Mouse (Mus musculus) yolk sac, embryonic 10.5 days (tissue): ENCODE data around the gene Pla2g2c.
A peak's percentile ranks its signal among the peaks of the same experiment; 100 is the strongest.

ENCODE experiments used
- DNase-seq: peaks from one replicate; pipeline ENCODE4 v3.0.0-alpha.2; 2017; ENCODE audit warnings: low spot score

Pla2g2c gene

DNA sequence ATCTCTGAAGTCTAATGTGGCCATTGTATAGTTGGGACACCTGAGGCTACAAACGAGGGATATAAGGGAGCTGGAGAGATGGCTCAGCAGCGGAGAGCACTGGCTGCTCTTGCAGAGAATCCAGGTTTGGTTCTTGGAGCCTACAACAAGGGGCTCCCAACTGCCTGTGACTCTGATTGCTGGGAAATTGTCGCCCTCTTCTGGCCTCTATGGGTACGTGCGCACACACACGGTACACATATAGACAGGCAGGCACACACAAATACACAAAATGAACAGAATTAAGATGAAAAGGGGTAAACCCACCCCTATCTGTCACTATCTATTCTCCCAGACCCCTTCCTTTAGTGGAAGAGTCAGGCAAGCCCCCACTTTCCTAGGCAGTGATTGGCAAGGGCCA lies 28.0 kb downstream of the Pla2g2c start:
- DNase-seq = no peak

DNA sequence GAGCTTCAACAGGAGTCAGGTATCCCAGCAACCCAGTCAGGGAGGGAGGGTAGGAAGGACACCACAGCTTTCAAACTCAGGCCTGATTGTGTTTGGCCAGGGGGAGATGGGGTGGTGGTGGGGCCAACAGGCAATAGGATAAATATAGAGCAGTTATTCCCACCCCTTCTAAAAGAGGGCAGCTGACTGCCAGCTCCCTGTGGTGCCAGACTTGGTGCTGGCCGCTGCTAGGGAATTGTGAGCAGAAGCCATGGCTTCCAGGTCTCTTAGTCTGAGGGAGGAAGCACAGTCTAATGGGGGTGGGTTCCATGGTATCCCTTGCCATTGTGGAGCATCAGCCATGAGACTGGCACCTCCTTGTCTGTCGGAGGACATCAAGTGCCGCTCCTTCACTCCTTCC lies 29.0 kb downstream of the Pla2g2c start:
- DNase-seq = no peak

DNA sequence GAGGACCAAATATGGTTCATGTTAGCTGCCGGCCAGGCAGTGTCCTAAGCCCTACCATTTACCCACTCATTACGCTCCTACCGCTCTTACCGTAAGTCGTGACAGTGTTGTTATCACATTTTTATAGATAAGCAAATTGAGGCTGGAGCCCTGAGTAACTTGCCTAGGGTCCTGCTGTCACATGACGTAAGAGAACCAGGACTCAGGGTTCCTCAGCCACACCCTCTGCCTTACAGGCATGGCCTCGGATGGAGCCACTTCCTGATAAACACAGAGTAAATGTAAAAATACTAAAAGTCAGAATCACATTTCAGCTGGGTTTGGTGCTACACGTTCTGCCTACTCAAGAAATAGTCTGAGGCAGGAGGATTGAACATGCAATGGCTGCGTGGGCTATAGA lies 29.8 kb downstream of the Pla2g2c start:
- DNase-seq = no peak

DNA sequence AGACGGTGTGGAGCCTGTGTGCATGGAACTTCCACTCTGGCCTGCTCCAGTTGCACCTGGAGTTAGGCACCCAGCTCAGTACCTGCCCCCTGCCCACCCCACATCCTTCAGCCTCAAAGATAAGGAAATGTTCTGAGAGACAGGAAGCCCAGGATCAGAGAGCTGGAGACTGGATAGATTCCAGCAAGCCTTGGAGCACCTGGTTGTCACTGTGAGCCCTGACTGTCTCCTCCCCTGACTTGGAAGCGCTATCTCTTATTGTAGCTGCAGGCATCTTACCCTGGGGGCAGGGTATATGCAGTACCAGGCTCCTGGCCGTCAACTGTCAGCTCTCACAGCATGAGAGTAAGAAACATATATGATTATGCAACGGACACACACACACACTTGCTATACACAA lies 30.8 kb downstream of the Pla2g2c start:
- DNase-seq = no peak

DNA sequence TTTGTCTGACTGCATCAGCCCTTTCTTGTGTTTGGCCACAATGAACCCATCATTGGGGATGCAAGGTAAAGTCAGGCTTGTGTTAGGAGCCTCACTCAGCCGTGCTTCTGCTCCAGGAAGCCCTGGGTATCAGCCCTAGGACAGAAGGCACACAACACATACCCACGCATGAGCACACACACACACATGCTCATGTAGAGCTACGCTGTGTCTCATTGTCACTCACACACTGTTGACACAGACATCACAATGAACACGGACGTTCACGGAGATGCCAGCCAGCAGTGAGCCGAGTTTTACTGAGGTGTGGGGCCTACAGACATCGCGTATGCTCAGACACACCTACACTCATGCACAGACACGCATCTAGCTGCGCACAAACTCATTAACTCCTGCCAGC lies 31.4 kb downstream of the Pla2g2c start:
- no peak for DNase-seq

DNA sequence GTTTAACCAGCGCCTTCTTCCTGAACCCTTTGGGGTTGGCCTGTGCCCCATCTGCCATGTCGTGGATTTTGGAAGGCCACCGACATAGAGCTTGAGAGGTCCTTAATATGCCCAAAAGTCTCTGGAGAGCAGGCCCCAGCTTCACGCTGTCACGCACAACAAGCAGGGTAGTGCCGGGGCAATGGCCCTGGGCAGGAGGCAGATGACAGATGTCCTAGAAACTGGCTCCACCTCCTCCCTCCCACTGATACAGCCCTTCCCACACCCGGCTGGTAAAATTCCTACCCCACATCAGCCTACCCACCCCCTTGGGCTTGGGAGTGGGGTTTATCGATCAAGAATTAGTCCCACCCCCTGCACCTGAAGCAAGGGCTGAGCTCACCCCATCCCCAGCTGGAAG lies 32.8 kb downstream of the Pla2g2c start, which contains the start of gene Pla2g2f:
TSS of gene Pla2g2f (minus strand) at position 211 of the 400 bp plus-strand sequence.
- DNase-seq = no peak

DNA sequence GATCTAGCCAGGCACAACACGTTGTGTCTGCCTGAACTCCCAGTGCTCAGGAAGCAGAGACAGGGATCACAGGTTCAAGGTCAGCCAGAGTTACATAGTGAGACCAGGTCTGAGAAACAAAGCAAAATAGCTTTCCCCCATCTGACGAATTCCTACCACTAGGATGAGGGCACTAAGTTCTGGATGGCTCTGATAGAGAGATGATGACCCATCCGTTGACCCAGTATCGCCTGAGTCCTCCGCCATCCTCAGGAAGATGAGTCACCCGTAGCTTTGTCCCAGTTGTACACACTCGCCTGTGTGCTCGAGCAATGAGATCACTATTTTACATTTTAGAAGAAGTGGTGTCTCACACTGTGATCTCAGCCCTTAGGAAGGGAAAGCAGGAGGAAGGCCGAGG lies 37.7 kb downstream of the Pla2g2c start:
- DNase-seq = no peak

DNA sequence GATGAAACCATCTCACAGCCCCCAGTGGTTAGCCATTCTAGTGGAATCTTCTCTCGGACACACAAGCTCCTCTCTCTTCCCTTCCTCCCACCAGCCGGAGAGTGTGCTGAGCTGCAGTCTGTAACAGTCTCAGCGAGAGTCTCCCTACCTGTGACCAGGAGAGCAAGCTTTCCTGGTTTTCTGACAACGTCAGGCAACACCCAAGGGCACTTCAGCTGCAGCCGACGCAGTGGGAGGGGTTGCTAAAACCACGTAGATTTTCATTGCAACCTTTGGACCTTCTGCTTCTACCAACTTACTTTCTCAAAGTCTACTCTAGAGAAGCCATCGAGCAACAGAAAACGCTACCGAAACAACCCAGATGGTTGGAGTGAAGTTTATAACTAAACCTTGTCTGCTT lies 47.4 kb downstream of the Pla2g2c start:
- no peak for DNase-seq

DNA sequence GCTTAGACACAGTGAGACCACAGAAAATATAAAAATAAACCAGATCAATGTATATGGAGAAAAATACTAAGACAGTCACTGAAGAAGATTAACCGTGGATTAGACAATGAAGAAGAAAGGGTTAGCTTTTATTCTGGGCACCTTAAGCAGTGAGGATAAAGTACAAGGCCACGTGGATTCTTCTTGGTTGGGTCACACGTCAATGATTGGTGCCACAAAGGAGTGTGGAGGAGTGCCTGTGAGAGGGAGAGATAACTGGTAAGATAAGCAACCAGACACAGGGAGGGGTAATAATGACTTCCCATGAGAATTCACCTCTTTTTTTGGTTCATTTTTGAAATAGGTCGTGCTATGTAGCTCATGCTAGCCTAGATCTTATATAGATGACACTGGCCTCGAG lies 47.8 kb downstream of the Pla2g2c start:
- no peak for DNase-seq

DNA sequence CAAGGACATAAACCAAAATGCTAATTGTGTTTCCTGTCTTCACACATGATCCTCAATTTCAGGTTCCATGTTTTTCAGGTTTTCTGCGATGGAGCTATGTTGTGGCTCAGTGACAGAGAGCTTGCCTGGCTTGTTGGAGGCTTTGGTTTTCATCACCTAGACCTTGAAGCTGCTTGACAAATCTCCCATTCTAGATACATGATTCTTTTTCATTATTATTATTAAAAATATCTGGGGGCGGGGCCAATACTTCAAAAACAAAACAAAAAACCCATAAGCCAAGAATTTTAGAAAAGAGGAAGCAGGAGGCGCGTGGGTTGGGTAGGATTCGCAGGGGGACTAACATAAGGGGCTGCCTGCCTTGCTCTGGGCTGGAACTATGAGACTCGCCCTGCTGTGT lies 50.8 kb downstream of the Pla2g2c start, which contains the start of gene Pla2g2d:
TSS of gene Pla2g2d (plus strand) at position 301 of the 400 bp plus-strand sequence.
- no peak for DNase-seq

DNA sequence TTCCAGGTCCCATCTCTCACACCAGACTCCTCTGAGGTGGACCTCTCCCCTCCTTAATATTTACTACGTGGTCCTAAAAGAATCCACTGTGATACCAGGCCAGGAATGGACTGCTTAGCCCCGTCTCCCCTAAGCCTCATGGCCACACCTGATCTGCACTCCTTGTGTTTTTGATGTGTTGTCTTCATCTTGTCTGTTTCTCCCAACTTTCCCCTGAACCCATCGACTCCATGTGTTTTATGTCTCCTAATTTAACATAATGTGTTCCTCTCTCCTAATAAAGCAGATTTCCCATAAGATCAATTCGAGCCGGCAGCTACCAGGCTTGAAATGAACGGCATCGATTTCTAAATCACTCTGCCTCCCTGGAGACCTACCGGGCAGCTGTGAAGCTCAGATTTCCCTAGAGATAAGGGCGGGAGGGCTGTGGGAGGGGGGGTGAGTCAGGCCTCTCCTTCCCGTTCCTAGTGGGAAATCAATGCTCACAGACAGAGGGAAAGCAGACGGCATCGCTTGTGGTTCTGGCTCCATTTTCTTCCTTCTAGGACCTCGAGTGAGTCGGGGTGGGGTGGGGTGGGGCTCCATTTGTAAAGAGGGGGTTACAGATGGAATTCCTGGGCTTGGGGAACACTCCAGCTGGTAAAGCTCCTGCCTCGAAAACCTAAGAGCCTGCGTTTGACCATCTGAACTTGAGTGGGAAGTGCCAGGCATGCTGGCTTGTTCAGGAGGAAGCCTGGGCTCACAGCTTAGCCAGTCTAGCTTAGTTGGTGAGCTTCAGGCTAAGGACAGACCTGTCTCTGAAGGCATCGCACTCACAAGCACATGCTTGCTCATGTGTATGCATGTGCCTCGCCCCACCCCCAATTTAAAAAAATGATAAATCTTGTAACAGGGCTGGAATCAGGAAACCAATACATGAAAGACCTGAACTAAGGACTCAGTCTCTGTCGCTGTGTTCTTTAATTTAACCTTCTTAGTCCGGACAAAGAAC lies 53.1 kb downstream of the Pla2g2c start:
- DNase-seq = no peak

DNA sequence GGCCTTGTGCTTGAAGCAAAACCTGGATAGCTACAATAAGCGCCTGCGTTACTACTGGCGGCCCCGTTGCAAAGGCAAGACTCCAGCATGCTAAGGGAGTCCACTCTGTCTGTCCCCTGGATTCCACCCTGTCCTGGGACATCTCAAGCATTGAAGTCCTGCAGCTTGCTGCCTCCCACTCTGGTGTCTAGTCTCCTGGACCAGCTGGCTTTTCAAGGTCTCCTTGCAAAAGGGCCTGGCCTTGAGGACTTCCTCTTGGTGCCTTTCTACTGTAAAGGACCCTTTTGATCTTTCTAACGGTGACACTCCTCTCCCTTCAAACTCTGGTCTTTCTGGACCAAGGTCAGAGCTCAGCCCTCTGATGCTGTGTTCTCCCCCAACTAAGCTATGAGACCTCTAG lies 55.7 kb downstream of the Pla2g2c start:
- DNase-seq = no peak

DNA sequence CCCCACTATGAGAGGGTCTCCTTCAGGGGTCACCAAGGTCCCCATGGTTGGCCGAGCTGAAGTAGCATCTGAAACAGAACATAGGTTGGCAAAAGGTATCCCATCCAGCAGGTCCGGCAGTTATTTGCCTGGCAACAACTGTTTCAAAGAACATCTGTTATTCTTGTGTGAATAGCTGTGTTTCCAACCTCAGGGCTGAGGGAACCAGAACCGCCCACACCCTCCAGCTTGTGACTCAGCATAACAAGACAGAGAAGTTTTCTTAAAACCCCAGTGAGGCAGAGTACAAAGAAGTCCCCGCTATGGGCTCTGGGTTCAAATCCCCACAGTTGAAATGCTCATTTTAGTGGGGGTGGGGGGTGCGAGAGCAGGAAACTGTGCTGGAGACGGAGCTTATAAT lies 57.5 kb downstream of the Pla2g2c start:
- DNase-seq = no peak

DNA sequence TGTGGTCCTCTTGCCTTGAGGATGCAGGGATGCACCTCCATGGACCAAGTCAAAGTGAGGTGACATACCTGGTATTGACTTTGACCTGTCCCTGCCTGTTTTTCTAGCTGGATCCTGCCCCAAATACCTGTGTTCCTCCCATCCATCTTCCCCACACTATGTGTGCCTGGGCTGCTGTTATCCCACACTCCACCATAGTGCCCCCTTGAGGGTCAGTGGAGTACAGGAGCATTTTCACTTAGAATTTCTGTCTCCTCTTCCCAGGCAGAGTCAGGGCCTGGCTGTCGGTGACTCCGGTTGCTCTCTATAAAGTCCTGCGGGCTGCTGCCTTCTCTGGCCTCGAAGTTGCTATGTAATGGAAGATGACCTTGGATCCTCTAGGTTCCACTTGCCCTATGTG lies 61.1 kb downstream of the Pla2g2c start:
- DNase-seq = no peak

DNA sequence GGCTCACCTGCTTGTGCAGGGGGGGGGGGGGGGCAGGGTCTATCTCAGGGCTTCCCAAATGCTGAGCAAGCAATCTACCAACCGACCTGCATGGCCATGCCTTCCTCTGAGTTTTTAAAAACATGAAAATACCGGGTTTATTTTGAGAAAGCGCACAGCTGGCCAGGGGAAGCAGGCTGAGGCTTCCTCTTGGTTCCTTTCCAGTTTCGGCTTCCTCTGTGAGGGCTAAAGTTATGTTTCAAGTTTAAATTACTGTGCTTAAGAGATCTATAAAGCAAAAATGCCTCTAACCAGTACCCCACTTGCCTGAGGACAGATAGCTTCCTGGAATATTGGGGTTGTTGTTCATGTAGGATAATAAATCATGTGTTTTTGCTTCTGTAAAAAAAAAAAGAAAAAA lies 61.5 kb downstream of the Pla2g2c start:
- DNase-seq = no peak

DNA sequence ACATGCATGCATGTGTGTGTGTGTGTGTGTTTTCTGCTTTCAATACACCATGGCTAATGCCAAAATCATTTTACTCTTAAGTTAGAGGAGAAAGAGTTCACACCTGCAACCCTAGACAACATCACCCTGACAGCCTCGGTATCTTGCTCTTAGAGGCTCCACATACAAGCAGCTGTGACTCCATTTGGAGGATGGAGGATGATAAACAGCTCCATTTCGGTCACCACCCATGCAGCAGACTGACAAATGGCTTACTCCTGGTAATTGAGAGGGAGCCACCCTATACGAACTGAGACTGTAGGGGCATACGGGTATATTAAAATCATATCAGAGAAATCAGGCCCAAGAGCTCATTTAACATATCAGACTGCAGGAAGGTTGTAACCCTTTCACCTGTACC lies 63.8 kb downstream of the Pla2g2c start:
- no peak for DNase-seq

DNA sequence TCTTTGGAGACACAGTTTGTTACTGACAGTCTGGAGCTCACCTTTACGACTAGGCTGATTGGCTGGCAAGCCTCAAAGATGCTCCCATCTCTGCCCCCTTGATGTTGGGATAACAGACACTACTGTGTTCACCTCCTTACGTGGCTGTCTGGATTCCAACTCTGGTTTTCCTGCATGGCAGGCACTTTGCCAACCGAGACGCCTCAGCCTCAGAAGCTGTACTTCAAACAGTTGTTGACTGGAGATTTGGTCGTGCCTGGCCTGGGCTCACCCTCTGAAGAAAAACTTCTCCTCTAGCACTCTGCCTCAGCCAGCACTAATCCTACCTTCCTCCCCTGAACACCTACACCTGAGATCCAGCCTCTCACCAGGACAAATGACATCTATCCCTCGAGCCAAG lies 66.9 kb downstream of the Pla2g2c start:
- DNase-seq = no peak

DNA sequence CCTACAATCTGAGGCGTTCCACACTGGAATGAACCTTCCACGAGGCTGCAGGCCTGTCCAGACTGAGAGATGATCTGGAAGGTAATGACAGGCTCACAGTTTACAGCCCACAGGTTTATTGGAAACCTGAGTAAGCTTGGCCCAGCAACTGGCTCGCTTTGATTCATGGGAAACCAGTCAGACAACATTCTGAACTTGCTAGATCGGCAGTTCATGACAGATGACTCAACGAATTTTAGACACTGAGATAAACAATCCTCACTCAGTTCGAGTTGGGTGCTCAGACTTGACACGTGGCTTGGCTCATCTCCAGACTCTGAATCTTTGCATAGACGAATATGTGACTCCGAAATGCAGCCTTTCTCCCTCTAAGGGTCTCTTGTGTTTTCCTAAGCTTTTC lies 68.0 kb downstream of the Pla2g2c start:
- peak; percentile 12 for DNase-seq

DNA sequence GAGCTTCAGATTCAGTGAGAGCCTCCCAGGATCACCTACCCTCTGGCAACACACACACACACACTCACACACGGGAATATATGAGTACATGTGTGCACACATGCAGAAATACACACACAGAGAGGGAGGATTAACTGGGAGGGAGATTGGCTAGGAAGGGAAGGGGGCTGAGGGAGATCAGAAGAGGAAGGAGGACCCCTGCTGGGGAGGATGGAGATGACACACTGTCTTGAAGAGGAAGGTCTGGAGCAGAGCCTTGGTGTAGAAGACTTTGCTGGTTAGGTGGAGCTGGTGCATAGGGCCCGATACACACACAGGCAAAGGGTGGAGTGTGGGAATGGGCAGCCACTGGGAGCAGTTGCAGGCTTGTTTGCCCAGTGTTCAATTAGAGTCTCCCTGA lies 68.7 kb downstream of the Pla2g2c start:
- no peak for DNase-seq

DNA sequence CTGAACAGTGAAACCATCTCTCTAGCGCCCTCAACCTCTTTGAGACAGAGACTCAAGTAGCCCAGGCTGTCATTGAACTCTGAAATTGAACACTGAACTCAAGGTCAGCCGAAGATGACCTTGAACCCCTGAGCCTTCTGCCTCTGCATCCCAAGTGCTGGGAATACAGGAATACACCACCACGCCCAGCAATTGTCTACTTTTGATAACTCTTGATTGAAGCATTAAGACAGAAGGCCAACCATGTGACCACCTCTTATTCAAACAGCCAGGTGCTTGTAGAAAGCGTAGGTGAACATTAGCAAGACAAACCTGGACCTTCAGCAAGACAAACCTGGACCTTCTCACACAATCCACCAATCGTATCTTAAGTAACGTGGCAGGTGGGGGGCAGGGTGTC lies 69.8 kb downstream of the Pla2g2c start:
- DNase-seq = no peak
